Mouse (Mus musculus): ENCODE results near the gene C1qtnf1. TPM values are rescaled to one million over a fixed set of nuclear protein-coding genes. Genes with fewer than 3 reads are reported as not detected.
A peak's percentile ranks its signal among the peaks of the same experiment; 100 is the strongest.

Gene C1qtnf1
- polyA plus RNA-seq, 1 experiment = 9.8 TPM

DNA sequence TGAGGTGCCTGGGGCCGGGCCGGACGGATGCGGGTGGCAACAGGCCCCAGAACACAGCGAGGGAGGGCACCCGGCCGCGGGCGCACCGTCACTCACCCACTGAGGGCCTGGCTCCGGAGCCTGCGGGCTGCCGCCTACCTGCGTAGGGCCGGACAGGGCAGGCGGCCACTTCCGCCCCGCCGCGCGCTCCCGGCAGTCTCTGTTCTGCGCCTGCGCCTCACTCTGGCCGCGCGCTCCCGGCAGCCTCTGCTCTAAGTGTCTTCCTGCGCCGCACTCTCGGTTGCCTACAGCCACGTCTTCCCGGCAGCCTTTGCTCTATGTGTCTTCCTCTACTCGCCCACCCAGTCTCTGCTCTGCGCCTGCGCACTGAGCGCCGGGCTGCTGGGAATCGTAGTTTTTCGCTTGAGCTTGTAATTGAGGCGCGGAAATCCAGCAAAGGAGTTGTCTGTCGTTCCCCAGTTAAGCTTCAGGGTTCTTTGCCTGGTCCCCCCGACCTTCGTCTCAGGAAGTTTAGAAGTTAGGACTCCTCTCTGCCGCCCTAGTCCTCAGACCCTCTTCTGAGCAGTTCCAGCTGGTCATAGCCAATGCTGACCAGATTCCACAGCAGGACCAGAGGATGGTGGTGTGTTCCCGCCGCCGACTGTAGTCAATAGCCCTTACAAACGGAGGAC, 9.0 kb upstream of the C1qtnf1 start, which contains the start of gene Cant1:
Cant1 (minus strand) TSS at position 253 of the 671 bp plus-strand sequence.
- H3K27me3 ChIP-seq (ENCODE audit: control insufficient read depth, insufficient read depth, insufficient read length) = no peaks in the 10 kb centered on the region
- peak; percentile 48 for TF ChIP-seq SRF (IDR thresholded peaks at IDR 0.05; ENCODE audit: control insufficient read depth, insufficient read length, low read depth)
- no peak for TF ChIP-seq TCF3 (IDR thresholded peaks at IDR 0.05; ENCODE audit: insufficient read length, low read depth)
- TF ChIP-seq USF1 (IDR thresholded peaks at IDR 0.05; ENCODE audit: low read depth) = no peak
- TF ChIP-seq POLR2AphosphoS2 (IDR thresholded peaks at IDR 0.05; ENCODE audit: insufficient read length, low read depth) = peak; percentile 82
- peak; percentile 97 for TF ChIP-seq POLR2A (IDR thresholded peaks at IDR 0.05; ENCODE audit: insufficient read length, low read depth)
- no peak for TF ChIP-seq MYOD1 (IDR thresholded peaks at IDR 0.05; ENCODE audit: control insufficient read depth in 1 of 3, insufficient read length in 2 of 3, low read depth in 2 of 3)
- H3ac ChIP-seq (ENCODE audit: control insufficient read depth, insufficient read length) = peak within 1 kb of the TSS; percentile 32
- no peaks in the 10 kb centered on the region for H3K36me3 ChIP-seq (ENCODE audit: control insufficient read depth, insufficient read depth)
- H3K79me2 ChIP-seq (ENCODE audit: control insufficient read depth, insufficient read depth) = peaks cover 12% of the 10 kb centered on the region
- H3K4me2 ChIP-seq (ENCODE audit: low read depth) = peak within 1 kb of the TSS; percentile 90
- peak within 1 kb of the TSS; percentile 58 for H3K4me3 ChIP-seq

GRCm38 (mm10) chr11:118420261-118420660, 7.7 kb upstream of the C1qtnf1 start:
- no peaks in the 10 kb centered on the region for H3K36me3 ChIP-seq (ENCODE audit: control insufficient read depth, insufficient read depth)
- no peak overlapping the region for H3K4me3 ChIP-seq
- H3K27me3 ChIP-seq (ENCODE audit: control insufficient read depth, insufficient read depth, insufficient read length) = no peaks in the 10 kb centered on the region
- peak; percentile 8; the same call in 1 of the 2 replicates for TF ChIP-seq CEBPB (IDR thresholded peaks at IDR 0.05; ENCODE audit: insufficient read depth, poor library complexity, severe bottlenecking)
- TF ChIP-seq E2F4 (IDR thresholded peaks at IDR 0.05; ENCODE audit: insufficient read depth) = no peak
- TF ChIP-seq TCF12 (IDR thresholded peaks at IDR 0.05; ENCODE audit: insufficient read depth, poor library complexity, severe bottlenecking) = no peak
- H3K4me2 ChIP-seq (ENCODE audit: low read depth) = no peak overlapping the region
- peaks cover 12% of the 10 kb centered on the region for H3K79me2 ChIP-seq (ENCODE audit: control insufficient read depth, insufficient read depth)
- no peak overlapping the region for H3ac ChIP-seq (ENCODE audit: control insufficient read depth, insufficient read length)

- Histone ChIP-seq H3K36me3 (ENCODE audit: control insufficient read depth, insufficient read depth) (no peaks in the 10 kb centered on the region), H3K79me2 (ENCODE audit: control insufficient read depth, insufficient read depth) (peaks cover 2% of the 10 kb centered on the region), H3ac (ENCODE audit: control insufficient read depth, insufficient read length) (no peak overlapping the region), H3K4me3 (no peak overlapping the region), H3K4me2 (ENCODE audit: low read depth) (peak overlapping the region; percentile 75), H3K27me3 (ENCODE audit: control insufficient read depth, insufficient read depth, insufficient read length) (no peaks in the 10 kb centered on the region)
- TF ChIP-seq USF1 (IDR thresholded peaks at IDR 0.05; ENCODE audit: low read depth) (no peak), REST (IDR thresholded peaks at IDR 0.05; ENCODE audit: insufficient read depth, insufficient read length) (no peak), TCF3 (IDR thresholded peaks at IDR 0.05; ENCODE audit: insufficient read length, low read depth) (no peak), POLR2A (IDR thresholded peaks at IDR 0.05; ENCODE audit: insufficient read length, low read depth) (no peak), MYOD1 (IDR thresholded peaks at IDR 0.05; ENCODE audit: control insufficient read depth in 1 of 3, insufficient read length in 2 of 3, low read depth in 2 of 3) (no peak), MYOG (IDR thresholded peaks at IDR 0.05; ENCODE audit: control insufficient read depth in 1 of 3, insufficient read depth in 1 of 3, insufficient read length in 2 of 3, low read depth in 2 of 3) (no peak), POLR2AphosphoS2 (IDR thresholded peaks at IDR 0.05; ENCODE audit: insufficient read length, low read depth) (no peak), TCF12 (IDR thresholded peaks at IDR 0.05; ENCODE audit: insufficient read depth, poor library complexity, severe bottlenecking) (no peak), SRF (IDR thresholded peaks at IDR 0.05; ENCODE audit: control insufficient read depth, insufficient read length, low read depth) (no peak)
Measured at GRCm38 (mm10) chr11:118423266-118423971, 4.6 kb upstream of the C1qtnf1 start.

DNA sequence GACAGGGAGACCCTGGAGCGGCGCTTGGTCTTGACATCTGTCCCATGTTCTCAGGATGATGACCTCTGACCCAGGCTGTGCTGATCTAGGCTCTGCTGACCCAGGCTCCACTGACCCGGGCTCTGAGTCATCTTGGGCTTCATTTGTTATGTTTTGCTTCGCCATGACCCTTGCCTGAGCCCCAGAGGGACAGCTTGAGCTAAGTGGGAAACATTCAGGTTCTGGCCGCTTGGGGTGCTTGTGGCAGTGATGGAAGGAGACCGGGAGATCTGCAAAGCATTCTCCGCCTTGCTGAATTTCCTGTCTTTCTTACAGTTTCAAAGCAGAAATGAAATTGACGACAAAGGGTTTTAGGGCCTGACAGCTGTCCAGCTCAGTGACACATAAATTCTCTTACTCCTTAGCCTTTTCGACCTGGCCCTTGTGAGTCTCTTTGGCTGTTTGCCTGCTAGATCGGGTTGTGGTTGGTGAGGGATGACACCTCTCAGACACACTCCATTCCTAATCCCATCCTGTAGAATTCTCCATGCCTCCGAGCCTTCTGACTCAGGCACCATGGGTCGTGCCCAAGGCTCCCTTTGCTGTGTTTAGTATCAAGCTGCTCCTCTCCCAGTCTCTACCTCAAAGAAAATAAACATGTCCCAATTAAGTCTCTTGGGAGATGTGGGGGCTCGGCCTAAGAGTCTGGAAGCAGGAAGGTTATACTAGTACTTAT, 3.2 kb upstream of the C1qtnf1 start:
- no peaks in the 10 kb centered on the region for H3K27me3 ChIP-seq (ENCODE audit: control insufficient read depth, insufficient read depth, insufficient read length)
- no peaks in the 10 kb centered on the region for H3K79me2 ChIP-seq (ENCODE audit: control insufficient read depth, insufficient read depth)
- H3K36me3 ChIP-seq (ENCODE audit: control insufficient read depth, insufficient read depth) = no peaks in the 10 kb centered on the region
- peak overlapping the region; percentile 50 for H3K4me2 ChIP-seq (ENCODE audit: low read depth)
- H3K4me3 ChIP-seq = no peak overlapping the region
- H3ac ChIP-seq (ENCODE audit: control insufficient read depth, insufficient read length) = no peak overlapping the region
- TF ChIP-seq MYOG (IDR thresholded peaks at IDR 0.05; ENCODE audit: control insufficient read depth in 1 of 3, insufficient read depth in 1 of 3, insufficient read length in 2 of 3, low read depth in 2 of 3) (no peak), MAX (IDR thresholded peaks at IDR 0.05; ENCODE audit: low read depth) (no peak), SRF (IDR thresholded peaks at IDR 0.05; ENCODE audit: control insufficient read depth, insufficient read length, low read depth) (no peak), MYOD1 (IDR thresholded peaks at IDR 0.05; ENCODE audit: control insufficient read depth in 1 of 3, insufficient read length in 2 of 3, low read depth in 2 of 3) (peak in 1 of 3 experiments; percentile 18), CEBPB (IDR thresholded peaks at IDR 0.05; ENCODE audit: insufficient read depth, poor library complexity, severe bottlenecking) (no peak)

GRCm38 (mm10) chr11:118426765-118427164, 1.2 kb upstream of the C1qtnf1 start:
- Histone ChIP-seq H3K4me2 (ENCODE audit: low read depth) (no peak overlapping the region), H3K4me3 (no peak overlapping the region), H3ac (ENCODE audit: control insufficient read depth, insufficient read length) (no peak overlapping the region), H3K36me3 (ENCODE audit: control insufficient read depth, insufficient read depth) (no peaks in the 10 kb centered on the region), H3K27me3 (ENCODE audit: control insufficient read depth, insufficient read depth, insufficient read length) (no peaks in the 10 kb centered on the region), H3K79me2 (ENCODE audit: control insufficient read depth, insufficient read depth) (no peaks in the 10 kb centered on the region)
- no peak for TF ChIP-seq POLR2A (IDR thresholded peaks at IDR 0.05; ENCODE audit: insufficient read length, low read depth)
- no peak for TF ChIP-seq TCF3 (IDR thresholded peaks at IDR 0.05; ENCODE audit: insufficient read length, low read depth)
- no peak for TF ChIP-seq MYOG (IDR thresholded peaks at IDR 0.05; ENCODE audit: control insufficient read depth in 1 of 3, insufficient read depth in 1 of 3, insufficient read length in 2 of 3, low read depth in 2 of 3)
- no peak for TF ChIP-seq USF1 (IDR thresholded peaks at IDR 0.05; ENCODE audit: low read depth)
- TF ChIP-seq E2F4 (IDR thresholded peaks at IDR 0.05; ENCODE audit: insufficient read depth) = no peak
- no peak for TF ChIP-seq TCF12 (IDR thresholded peaks at IDR 0.05; ENCODE audit: insufficient read depth, poor library complexity, severe bottlenecking)
- TF ChIP-seq MAX (IDR thresholded peaks at IDR 0.05; ENCODE audit: low read depth) = no peak
- no peak for TF ChIP-seq POLR2AphosphoS2 (IDR thresholded peaks at IDR 0.05; ENCODE audit: insufficient read length, low read depth)
- no peak for TF ChIP-seq MYOD1 (IDR thresholded peaks at IDR 0.05; ENCODE audit: control insufficient read depth in 1 of 3, insufficient read length in 2 of 3, low read depth in 2 of 3)
- no peak for TF ChIP-seq SRF (IDR thresholded peaks at IDR 0.05; ENCODE audit: control insufficient read depth, insufficient read length, low read depth)
- no peak for TF ChIP-seq CEBPB (IDR thresholded peaks at IDR 0.05; ENCODE audit: insufficient read depth, poor library complexity, severe bottlenecking)
- no peak for TF ChIP-seq REST (IDR thresholded peaks at IDR 0.05; ENCODE audit: insufficient read depth, insufficient read length)

Data from myocyte (in vitro differentiated cells).